Mouse (Mus musculus) mouse trophoblast stem cell (cell line): ENCODE measurements around the gene Unc93a2.
"Not testable (repeated sequence)": the region's sequence is repeated elsewhere in the genome, so short reads cannot be mapped to it uniquely, and the experiment has no call there.

ENCODE experiments used
- in situ Hi-C, 2 experiments: fragments of 300-500 bp; cut with MseI, MboI; formaldehyde crosslinking; loops; 2 replicates in 1 of 2; 3 replicates in 1 of 2; pipeline ENCODE4 v1.15.1; 2025

The Unc93a2 gene

GRCm38 (mm10) chr17:7385364-7385763 lies at the start of gene Unc93a2:
Gene Unc93a2, minus strand, starts transcription at chr17:7385464.
- in situ Hi-C loops: not testable (repeated sequence)

GRCm38 (mm10) chr17:7434121-7434520 lies 48.9 kb upstream of the Unc93a2 start:
- in situ Hi-C loops: not testable (repeated sequence)

- in situ Hi-C loops: not testable (repeated sequence)
Observed at GRCm38 (mm10) chr17:7430210-7430631, 45.0 kb upstream of the Unc93a2 start.

GRCm38 (mm10) chr17:7420191-7420973 lies 35.1 kb upstream of the Unc93a2 start:
- in situ Hi-C loops: not testable (repeated sequence)

GRCm38 (mm10) chr17:7414601-7415310 lies 29.5 kb upstream of the Unc93a2 start:
- in situ Hi-C loops: not testable (repeated sequence)

GRCm38 (mm10) chr17:7413336-7413735 lies 28.1 kb upstream of the Unc93a2 start:
- in situ Hi-C loops: not testable (repeated sequence)

GRCm38 (mm10) chr17:7399770-7400169 lies 14.5 kb upstream of the Unc93a2 start:
- in situ Hi-C loops: not testable (repeated sequence)

GRCm38 (mm10) chr17:7398198-7398847 lies 13.1 kb upstream of the Unc93a2 start:
- in situ Hi-C loops: not testable (repeated sequence)

- in situ Hi-C loops: not testable (repeated sequence)
Observed at GRCm38 (mm10) chr17:7397079-7397478, 11.8 kb upstream of the Unc93a2 start.

GRCm38 (mm10) chr17:7396288-7396687 lies 11.0 kb upstream of the Unc93a2 start:
- in situ Hi-C loops: not testable (repeated sequence)

GRCm38 (mm10) chr17:7395671-7396070 lies 10.4 kb upstream of the Unc93a2 start:
- in situ Hi-C loops: not testable (repeated sequence)

GRCm38 (mm10) chr17:7395116-7395515 lies 9.9 kb upstream of the Unc93a2 start:
- in situ Hi-C loops: not testable (repeated sequence)

- in situ Hi-C loops: not testable (repeated sequence)
Observed at GRCm38 (mm10) chr17:7389898-7390297, 4.6 kb upstream of the Unc93a2 start.

GRCm38 (mm10) chr17:7388958-7389356 lies 3.7 kb upstream of the Unc93a2 start:
- in situ Hi-C loops: not testable (repeated sequence)

GRCm38 (mm10) chr17:7388341-7388957 lies 3.2 kb upstream of the Unc93a2 start:
- in situ Hi-C loops: not testable (repeated sequence)

GRCm38 (mm10) chr17:7386016-7386415 lies 752 bp upstream of the Unc93a2 start:
- in situ Hi-C loops: not testable (repeated sequence)

- in situ Hi-C loops: not testable (repeated sequence)
Observed at GRCm38 (mm10) chr17:7383167-7384143, 1.8 kb downstream of the Unc93a2 start.

- in situ Hi-C loops: not testable (repeated sequence)
Observed at GRCm38 (mm10) chr17:7382711-7383110, 2.6 kb downstream of the Unc93a2 start.

- in situ Hi-C loops: not testable (repeated sequence)
Observed at GRCm38 (mm10) chr17:7377907-7378306, 7.4 kb downstream of the Unc93a2 start.

GRCm38 (mm10) chr17:7376951-7377700 lies 8.1 kb downstream of the Unc93a2 start:
- in situ Hi-C loops: not testable (repeated sequence)
